Mouse (Mus musculus) kidney, embryonic 16.5 days (tissue): ENCODE results near the gene Gm49337. TPM values are rescaled to one million over a fixed set of nuclear protein-coding genes. Genes with fewer than 3 reads are reported as not detected.
"Not testable (repeated sequence)": the region's sequence is repeated elsewhere in the genome, so short reads cannot be mapped to it uniquely, and the experiment has no call there.

Source experiments
- ATAC-seq: fragments of 200-750 bp; cut with Nextera tagmentation; 2 replicates; pipeline ENCODE4 v1.8.0; 2017; ENCODE audit warnings: moderate TSS enrichment; ENCODE audit not compliant: low FRiP score, low TSS enrichment
- H3K27ac ChIP-seq: fragments of 300-500 bp; sonication (generic); 2 replicates; pipeline ENCODE4 v1.5.1; 2014; ENCODE audit warnings: low read length
- H3K27me3 ChIP-seq: fragments of 300-500 bp; sonication (generic); 2 replicates; pipeline ENCODE4 v1.6.1; 2014; ENCODE audit warnings: low read length, control low read depth, mixed read lengths; ENCODE audit not compliant: insufficient read depth
- H3K36me3 ChIP-seq: fragments of 300-500 bp; sonication (generic); 2 replicates; pipeline ENCODE4 v1.6.1; 2014; ENCODE audit warnings: low read length, control low read depth, mixed read lengths; ENCODE audit not compliant: insufficient read depth
- H3K4me1 ChIP-seq: fragments of 300-500 bp; sonication (generic); 2 replicates; pipeline ENCODE4 v1.6.1; 2014; ENCODE audit warnings: low read length, control low read depth, mixed read lengths; ENCODE audit not compliant: insufficient read depth
- H3K4me2 ChIP-seq: fragments of 300-500 bp; sonication (generic); replicated peaks from 2 replicates; pipeline ENCODE4 v1.6.1; 2014; ENCODE audit warnings: low read depth, low read length
- H3K4me3 ChIP-seq: fragments of 300-500 bp; sonication (generic); 2 replicates; pipeline ENCODE4 v1.5.1; 2014; ENCODE audit warnings: mild to moderate bottlenecking, low read length
- H3K9ac ChIP-seq: fragments of 300-500 bp; sonication (generic); replicated peaks from 2 replicates; pipeline ENCODE4 v1.6.1; 2014; ENCODE audit warnings: low read length
- H3K9me3 ChIP-seq: fragments of 300-500 bp; sonication (generic); 2 replicates; pipeline ENCODE4 v1.6.1; 2016; ENCODE audit warnings: low read length, control low read depth
- WGBS: fragments of 180-500 bp; shearing (Covaris S2); extraction: QIAGEN DNeasy Blood & Tissue Kit; methylation state at CpG from one replicate; pipeline ENCODE4 v1.1.7; 2014; 5-methylcytosine and 5-hydroxymethylcytosine counted together
- polyA plus RNA-seq: library from polyadenylated mRNA; unstranded; fragments of >200 nt; fragmentation: Nextera tagmentation; extraction: Ambion mirVana; gene quantifications from 2 replicates; pipeline ENCODE4 v1.2.1, GENCODE M21; 2015

Gene Gm49337
- polyA plus RNA-seq, 1 experiment from 2014 or later: not detected

DNA sequence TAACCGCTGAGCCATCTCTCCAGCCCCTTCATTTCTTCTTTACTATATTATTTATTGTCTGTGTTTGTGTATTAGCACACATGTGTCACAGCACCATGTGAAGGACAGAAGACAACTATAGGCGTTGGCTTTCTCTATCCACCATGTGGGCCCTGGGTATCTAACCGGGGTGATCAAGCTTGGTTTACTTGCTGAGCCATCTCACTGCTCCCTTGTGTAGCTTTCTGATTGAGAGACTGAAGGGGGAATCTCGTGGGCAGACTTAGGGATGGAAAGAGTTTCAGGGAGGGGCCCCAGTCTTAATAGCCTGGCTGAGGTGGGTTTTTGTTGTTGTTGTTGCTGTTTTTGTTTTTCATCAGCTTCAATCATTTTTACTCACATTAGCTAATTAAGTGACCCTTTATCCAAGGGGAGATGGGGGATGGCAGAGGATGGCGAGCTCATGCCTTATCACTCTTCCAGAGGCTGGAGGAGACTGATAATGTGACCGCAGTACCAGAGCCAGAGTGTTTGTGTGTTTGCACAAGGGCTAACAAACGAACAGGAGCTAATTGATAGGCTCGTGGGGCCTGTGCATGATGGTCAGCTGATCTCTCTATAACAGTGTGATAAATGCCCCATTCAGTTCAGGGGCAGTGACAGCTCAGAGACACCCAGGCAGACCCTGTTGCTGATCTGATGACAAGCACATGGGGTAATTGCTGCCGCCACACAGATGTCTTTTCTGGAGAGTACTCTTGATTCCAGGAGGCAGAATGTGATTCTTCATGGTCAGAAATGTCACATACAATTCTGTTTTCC, 20.6 kb downstream of the Gm49337 start:
- Histone ChIP-seq H3K27me3 (no peaks in the 10 kb centered on the region), H3K4me1 (no peaks in the 10 kb centered on the region), H3K9me3 (no peaks in the 10 kb centered on the region), H3K4me2 (no peak overlapping the region), H3K36me3 (no peaks in the 10 kb centered on the region), H3K27ac (no peak overlapping the region), H3K9ac (no peak overlapping the region), H3K4me3 (no peak overlapping the region)
- WGBS: 69% methylated on average over 9 of the region's 9 CpGs
- ATAC-seq: no peak

DNA sequence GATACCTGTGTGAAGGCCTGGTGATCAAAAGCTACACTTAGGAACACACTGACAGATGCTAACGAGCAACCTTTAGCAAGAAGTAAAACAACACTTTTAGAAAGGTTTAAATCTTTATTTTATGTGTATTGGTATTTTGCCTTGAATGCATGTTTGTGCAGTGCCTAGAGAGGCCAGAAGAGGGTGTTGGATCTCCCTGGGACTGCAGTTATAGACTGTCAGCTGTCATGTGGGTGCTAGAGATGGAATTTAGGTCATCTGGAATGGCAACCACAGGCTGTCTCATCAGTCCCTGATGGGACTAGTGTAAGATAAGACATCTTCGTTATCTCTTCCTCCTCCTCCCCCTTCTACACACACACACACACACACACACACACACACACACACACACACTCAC, 25.2 kb downstream of the Gm49337 start:
- 69% methylated on average over 2 of the region's 2 CpGs for WGBS
- no peak overlapping the region for H3K4me3 ChIP-seq
- no peak overlapping the region for H3K4me2 ChIP-seq
- H3K27ac ChIP-seq: no peak overlapping the region
- H3K27me3 ChIP-seq: no peaks in the 10 kb centered on the region
- ATAC-seq: no peak
- H3K9ac ChIP-seq: no peak overlapping the region
- H3K4me1 ChIP-seq: no peaks in the 10 kb centered on the region
- H3K9me3 ChIP-seq: no peaks in the 10 kb centered on the region
- H3K36me3 ChIP-seq: no peaks in the 10 kb centered on the region

DNA sequence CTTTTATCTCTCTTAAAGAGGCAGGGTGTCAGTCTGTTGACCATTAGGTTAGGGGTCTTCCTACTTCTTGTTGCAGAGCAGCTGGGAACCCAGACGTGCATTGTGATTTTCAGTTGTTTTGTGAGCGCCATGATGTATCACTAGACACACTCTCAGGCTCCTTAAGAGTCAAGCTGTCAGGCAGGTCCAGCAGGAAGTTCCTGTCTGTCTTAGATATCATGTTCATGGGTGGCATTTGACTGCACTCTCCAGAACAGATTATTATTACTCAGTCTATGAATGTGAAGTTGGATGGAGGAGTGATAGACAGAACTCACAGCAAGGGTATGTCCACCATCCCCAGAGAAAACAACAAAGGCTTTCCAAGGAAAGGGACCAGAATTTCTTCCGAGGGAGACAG, 31.2 kb downstream of the Gm49337 start:
- 71% methylated on average over 3 of the region's 3 CpGs for WGBS
- Histone ChIP-seq H3K4me2 (no peak overlapping the region), H3K27ac (no peak overlapping the region)

DNA sequence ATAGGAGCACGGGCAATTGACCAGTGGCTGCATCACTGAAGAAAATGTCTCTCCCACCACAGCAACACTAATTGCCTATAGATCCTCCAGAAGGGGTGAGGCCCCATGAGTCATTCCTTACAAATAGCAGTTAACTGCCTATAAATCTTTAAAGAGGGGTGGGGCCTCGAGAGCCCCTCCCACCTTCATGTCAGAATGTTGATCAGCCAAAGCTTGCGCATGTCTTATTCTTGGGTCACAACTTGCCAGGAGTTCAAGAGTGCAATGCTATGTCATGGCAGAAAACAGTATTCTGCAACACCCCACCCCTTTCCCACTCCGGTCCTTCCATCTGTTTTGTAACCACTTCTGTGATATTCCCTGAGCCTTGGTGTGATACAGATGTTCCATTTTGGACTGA, 33.3 kb downstream of the Gm49337 start:
- H3K36me3 ChIP-seq: no peaks in the 10 kb centered on the region
- H3K4me1 ChIP-seq: no peaks in the 10 kb centered on the region
- no peak overlapping the region for H3K9ac ChIP-seq
- no peak overlapping the region for H3K27ac ChIP-seq
- H3K4me3 ChIP-seq: no peak overlapping the region
- H3K27me3 ChIP-seq: no peaks in the 10 kb centered on the region
- no peaks in the 10 kb centered on the region for H3K9me3 ChIP-seq
- no peak overlapping the region for H3K4me2 ChIP-seq
- no peak for ATAC-seq
- WGBS: 59% methylated on average over 4 of the region's 4 CpGs

More for the DNA sequence above, 31.2 kb downstream of the Gm49337 start:
- no peak for ATAC-seq
- Histone ChIP-seq H3K4me1 (no peaks in the 10 kb centered on the region), H3K36me3 (no peaks in the 10 kb centered on the region), H3K4me3 (no peak overlapping the region), H3K27me3 (no peaks in the 10 kb centered on the region), H3K9ac (no peak overlapping the region), H3K9me3 (no peaks in the 10 kb centered on the region)

DNA sequence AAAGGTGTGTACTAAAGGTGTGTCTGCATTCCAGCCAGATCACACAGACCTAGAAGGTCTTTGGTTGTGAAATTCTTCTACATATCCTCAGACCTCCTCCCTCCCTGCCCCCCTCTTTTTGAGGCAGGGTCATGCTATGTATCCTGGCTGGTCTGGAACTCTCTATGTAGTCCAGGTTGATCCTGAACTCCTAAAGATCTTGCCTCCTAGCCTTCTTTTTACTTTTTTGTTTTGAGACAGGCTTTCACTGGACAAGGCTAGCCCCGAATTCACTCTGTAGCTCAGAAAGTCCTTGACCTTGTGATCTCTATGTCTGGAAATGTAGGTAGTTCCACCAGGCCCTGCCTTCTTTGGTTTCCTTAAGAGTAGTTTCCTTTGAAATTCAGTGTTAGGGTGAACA, 35.7 kb downstream of the Gm49337 start:
- no peak for ATAC-seq
- Histone ChIP-seq H3K36me3 (no peaks in the 10 kb centered on the region), H3K9me3 (no peaks in the 10 kb centered on the region), H3K9ac (no peak overlapping the region), H3K4me3 (no peak overlapping the region), H3K27me3 (no peaks in the 10 kb centered on the region), H3K4me2 (no peak overlapping the region), H3K4me1 (no peaks in the 10 kb centered on the region), H3K27ac (no peak overlapping the region)
- WGBS: 67% methylated on average over 1 of the region's 1 CpGs

DNA sequence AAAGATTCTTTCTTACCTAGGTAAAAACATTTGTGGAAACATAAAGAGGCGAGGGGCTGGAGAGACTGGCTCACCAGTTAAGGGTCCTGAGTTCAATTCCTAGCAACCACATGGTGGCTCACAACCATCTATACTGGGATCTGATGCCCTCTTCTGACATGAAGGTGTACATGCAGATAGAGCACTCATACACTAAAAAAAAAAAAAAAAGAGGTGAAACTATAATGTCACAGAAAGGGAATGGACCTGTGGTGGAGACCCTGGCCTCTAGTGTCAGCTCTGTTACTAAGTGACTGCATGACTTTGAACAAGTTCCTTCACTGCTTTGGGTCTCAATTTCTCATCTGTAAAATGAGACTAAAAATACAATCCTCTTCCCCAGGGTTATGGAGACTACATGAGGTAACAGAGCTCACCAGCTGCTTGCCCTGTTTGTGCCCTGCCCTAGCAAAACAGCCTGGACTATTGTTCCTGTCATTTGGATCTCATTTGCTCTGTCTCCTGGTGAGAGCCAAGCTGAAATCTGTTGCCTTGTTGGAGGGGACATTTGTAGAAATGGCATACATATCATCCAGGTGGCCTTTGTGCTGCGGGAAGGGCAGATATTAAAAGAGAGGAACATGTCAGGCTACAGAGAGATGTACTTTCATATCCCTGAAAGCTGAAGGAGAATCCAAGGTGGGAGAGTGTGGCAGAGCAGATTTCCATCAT, 42.9 kb downstream of the Gm49337 start:
- no peak for ATAC-seq
- H3K4me1 ChIP-seq: peaks cover 5% of the 10 kb centered on the region; the same call in 1 of the 2 replicates
- no peaks in the 10 kb centered on the region for H3K27me3 ChIP-seq
- WGBS: 81% methylated on average over 2 of the region's 2 CpGs
- no peak overlapping the region for H3K4me2 ChIP-seq
- H3K9ac ChIP-seq: no peak overlapping the region
- H3K9me3 ChIP-seq: no peaks in the 10 kb centered on the region
- no peak overlapping the region for H3K4me3 ChIP-seq
- H3K36me3 ChIP-seq: no peaks in the 10 kb centered on the region
- H3K27ac ChIP-seq: no peak overlapping the region

DNA sequence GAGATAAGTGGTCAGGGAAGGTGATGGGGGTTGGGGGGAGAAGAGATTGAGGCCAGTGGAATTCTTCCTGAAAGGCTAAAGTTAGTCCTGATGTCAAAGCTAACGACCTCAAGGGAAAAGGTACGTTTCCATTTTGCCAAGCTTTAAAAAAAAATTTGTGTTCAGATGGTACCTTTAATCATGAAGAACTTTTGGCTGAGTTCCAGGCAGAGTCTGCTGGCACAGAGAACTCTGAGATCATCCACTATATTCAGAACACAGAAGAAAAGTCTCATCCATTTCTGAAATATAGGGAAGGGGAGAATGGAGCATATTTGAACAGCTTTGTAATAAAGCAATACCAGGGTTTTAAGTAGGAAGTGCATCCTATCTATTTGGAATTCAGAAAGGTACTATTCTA, 43.9 kb downstream of the Gm49337 start:
- Histone ChIP-seq H3K4me1 (peaks cover 5% of the 10 kb centered on the region; the same call in 1 of the 2 replicates), H3K9ac (no peak overlapping the region), H3K27ac (no peak overlapping the region), H3K9me3 (no peaks in the 10 kb centered on the region), H3K4me2 (no peak overlapping the region), H3K27me3 (no peaks in the 10 kb centered on the region), H3K4me3 (no peak overlapping the region), H3K36me3 (no peaks in the 10 kb centered on the region)
- ATAC-seq: no peak
- 48% methylated on average over 2 of the region's 2 CpGs for WGBS

DNA sequence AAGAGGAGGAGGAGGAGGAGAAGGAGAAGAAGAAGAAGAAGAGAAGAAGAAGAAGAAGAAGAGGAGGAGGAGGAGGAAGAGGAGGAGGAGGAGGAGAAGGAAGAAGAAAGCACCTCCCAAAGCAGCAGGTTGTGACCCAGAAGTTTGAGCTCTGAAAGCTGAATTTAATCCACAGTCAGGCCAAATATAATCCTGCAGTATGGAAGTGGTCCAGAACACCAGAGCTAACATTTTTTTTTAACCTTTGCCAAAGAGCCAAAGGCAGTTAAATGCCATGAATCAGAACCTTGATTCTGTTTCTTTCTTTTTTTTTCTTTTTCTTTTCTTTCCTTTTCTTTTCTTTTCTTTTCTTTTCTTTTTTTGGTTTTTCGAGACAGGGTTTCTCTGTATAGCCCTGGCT, 44.5 kb downstream of the Gm49337 start:
- not testable (repeated sequence) for H3K4me3 ChIP-seq, H3K4me2 ChIP-seq, H3K27ac ChIP-seq, H3K4me1 ChIP-seq, ATAC-seq, H3K9ac ChIP-seq, H3K36me3 ChIP-seq, H3K9me3 ChIP-seq, H3K27me3 ChIP-seq
- 89% methylated on average over 1 of the region's 1 CpGs for WGBS

DNA sequence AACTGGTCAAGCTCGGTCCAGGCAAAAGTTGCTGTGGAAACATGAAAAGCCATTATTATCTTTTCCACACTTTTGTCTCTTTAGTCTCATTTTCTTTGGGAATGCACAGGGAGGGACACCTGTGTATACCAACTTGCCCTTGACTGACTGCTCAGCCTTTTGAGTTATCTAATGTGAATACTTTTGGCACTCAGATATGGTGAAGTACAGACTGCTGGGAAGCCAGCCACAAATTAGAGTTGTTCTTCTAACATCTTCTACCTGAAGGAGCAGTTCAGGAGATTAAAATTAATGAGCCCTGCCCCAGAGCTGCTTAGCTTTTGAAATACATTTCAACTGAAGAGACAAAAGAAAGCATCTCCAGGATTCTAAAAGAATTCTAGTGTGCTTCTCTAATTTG, 45.9 kb downstream of the Gm49337 start:
- ATAC-seq: no peak
- H3K4me3 ChIP-seq: no peak overlapping the region
- no peaks in the 10 kb centered on the region for H3K9me3 ChIP-seq
- no peak overlapping the region for H3K9ac ChIP-seq
- no peaks in the 10 kb centered on the region for H3K27me3 ChIP-seq
- 83% methylated on average over 1 of the region's 1 CpGs for WGBS
- H3K36me3 ChIP-seq: no peaks in the 10 kb centered on the region
- no peak overlapping the region for H3K27ac ChIP-seq
- H3K4me2 ChIP-seq: no peak overlapping the region
- peaks cover 10% of the 10 kb centered on the region; the same call in 1 of the 2 replicates for H3K4me1 ChIP-seq

DNA sequence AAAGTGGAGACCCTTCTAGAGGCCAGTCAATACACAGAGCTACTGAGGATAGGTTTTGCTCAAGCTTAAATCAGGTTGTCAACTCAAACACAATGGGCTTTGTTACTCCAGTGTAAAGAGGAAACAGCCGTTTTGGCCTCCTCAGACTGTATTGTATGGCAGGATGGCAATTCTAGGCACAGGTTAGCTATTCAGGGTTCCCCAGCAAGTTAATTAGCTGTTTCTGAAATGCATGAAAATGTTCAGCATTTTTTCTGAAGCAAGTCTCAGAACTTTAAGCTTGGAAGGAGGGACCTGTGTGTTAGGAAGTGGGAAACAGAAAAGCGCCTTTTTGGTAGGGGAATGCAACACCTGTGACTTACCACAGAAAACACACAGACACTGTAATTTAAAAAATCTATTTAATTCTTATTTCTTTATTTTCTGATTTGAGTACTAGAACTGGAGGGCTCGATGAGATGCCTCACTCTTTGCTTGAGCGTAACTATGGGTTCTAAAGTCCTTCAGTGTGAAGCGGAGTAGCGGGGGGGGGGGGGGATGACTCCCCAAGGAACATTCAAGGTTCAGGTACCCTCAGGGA, 47.0 kb downstream of the Gm49337 start:
- H3K9ac ChIP-seq: peak overlapping the region; percentile 88
- no peaks in the 10 kb centered on the region for H3K36me3 ChIP-seq
- peak overlapping the region; percentile 87 for H3K4me3 ChIP-seq
- peak overlapping the region; percentile 99 for H3K27ac ChIP-seq
- WGBS: 3% methylated on average over 6 of the region's 6 CpGs
- peak overlapping the region; percentile 78 for H3K4me2 ChIP-seq
- H3K4me1 ChIP-seq: peaks cover 10% of the 10 kb centered on the region; the same call in 1 of the 2 replicates
- H3K27me3 ChIP-seq: no peaks in the 10 kb centered on the region
- no peaks in the 10 kb centered on the region for H3K9me3 ChIP-seq
- ATAC-seq: no peak
